Mouse (Mus musculus): ENCODE measurements at regions not wholly inside any gene's neighbourhood (a gene's known extent, or its start where the extent isn't known, plus 50 kb on each side); places are given as distances from the start of the nearest gene placed in this dataset.

DNA sequence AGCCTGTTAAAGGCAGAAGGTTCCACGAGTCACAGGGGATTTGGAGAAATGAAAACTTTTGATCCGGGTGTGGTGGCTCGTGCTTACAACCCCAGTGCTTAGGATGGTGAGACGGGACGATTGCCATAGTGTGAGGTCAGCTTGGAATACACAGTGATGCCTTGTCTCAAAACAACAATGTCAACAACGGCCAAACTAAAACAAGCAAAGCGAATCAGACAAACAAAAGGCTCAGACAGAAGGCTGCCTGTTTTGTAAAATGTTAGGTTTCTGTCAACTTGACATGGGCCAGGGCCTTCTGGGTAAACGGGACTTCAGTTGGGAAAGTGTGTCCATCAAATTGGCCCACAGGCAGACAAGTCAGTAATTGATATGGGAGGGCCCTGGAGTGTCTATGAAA is 201.6 kb downstream of the Etnk1 start:
- intact Hi-C loops (cut with DNase I; ENCODE audit: low total_unique reads) = no loop called here
- no peak for DNase-seq

DNA sequence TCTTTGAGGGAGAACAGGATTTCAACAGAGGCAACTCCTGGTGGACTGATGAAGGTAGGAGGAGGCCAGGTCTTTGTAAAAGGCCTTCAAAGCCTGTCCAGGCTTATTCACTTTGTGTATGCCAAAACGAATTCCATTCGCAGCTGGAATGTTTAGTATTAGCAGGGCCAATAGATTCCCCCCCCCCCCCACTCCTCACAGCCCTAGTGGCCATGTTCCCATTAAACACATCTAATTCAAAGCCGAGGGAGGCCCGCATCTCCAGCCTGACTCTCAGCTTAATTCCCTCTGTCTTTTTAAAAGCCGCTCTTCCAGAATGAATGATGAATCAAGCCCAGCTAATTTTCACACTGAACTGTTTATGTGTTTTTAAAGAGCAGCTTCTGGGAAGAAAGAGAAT is 205.5 kb downstream of the Etnk1 start:
- no peak for DNase-seq
- intact Hi-C loops (cut with DNase I; ENCODE audit: low total_unique reads) = no loop called here

DNA sequence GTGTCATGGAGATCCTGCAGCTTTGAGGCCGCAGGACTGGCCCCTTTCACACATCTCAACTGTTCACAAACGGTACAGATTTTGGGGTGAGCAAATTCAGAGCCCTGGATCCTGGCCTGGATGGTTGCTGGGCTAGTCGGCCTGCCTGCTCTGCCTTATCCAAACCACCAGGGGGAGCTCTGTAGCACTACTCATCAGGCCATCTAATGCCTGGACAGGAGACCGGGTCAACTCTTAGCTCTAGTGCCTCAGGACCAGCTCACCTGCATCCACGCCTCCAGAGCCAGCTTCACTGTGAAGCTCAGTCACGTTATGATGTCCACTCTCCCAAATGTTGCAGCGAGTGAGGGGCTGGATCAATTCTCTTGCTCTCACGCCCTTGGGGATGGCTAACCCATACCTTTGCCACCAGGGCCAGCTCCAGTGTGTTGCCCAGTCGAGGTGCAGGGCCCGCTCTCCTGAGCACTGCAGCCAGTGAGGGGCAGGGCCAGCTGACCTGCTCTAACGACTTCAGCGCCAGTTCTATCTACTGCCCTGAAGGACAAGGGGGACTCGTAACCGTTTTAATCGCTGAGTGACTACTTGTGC is 206.8 kb downstream of the Etnk1 start:
- peak; percentile 29 for DNase-seq
- intact Hi-C loops (cut with DNase I; ENCODE audit: low total_unique reads) = no loop called here

DNA sequence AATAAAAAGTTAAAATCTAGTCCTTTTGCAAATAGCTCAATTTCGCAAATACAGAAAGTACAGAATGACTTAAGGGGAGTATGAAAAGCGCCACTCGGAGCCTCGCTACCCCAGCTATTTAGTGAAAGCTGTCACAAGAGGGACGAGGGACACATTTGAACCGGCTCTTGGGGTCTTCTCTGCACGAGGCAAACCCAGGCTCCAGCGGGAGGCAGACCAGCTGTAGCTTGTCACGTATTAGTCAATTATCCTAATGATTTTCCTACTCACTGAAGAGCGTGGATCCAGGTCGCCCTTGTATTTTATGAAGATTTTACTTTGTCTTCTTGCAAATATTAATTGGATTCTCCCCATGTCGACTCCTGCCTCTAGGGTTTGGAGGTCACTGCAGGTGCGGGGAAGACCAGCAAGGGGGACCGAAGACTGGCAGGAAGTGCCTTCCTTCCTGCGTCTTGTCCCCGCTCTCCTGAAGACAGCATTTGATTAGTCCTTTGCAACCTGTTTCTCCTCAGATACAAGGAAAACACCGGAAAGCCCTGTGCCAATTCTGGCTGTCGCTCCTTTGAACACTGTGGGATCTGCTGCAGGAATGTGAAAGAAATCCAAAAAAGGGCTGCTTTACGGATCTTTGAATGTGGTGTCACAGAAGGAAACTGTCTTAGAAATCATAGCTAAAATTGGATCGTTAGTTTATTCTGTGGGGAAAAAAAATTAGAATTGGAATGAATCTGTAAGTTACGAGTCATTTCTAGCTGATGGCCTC is 209.1 kb downstream of the Etnk1 start:
- intact Hi-C loops (cut with DNase I; ENCODE audit: low total_unique reads) = no loop called here
- no peak for DNase-seq

DNA sequence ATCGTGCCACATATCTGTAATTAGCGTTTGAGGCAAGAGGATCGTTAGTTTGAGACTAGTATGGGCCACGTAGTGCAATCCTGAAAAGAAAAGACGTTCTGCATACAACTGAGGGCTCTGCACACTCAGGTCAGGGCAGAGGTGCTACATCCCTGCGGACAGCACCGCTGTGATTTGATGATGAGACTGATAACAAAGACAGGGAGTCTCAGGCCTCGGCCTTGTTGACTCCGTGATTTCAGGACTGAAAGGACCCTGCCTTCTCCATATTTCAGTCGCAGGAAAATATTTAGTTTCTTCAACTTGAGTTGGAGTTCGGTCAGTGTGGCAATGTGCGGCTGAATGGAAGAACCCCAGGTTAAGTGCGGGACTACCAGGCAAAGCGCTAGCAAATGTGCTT is 210.1 kb downstream of the Etnk1 start:
- intact Hi-C loops (cut with DNase I; ENCODE audit: low total_unique reads) = no loop called here

DNA sequence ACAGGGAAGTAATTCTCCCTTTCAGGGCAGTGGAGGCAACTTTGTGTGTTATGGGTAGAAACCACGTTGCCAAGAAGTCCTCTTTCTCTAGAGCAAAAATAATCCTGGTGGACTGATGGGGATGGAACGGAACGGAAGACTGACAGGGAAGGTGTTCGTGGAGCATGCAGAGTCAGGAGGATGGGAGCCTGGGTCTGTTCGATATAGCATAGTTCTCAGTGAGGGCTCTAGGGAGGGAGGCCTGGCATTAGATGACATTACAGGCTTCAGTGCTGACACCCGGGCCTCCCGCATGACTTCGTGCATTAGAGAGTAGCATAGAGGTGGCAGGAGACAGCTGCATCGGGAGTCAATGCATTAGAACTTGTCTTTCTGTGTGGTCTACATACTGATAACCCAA is 211.1 kb downstream of the Etnk1 start:
- intact Hi-C loops (cut with DNase I; ENCODE audit: low total_unique reads) = no loop called here
- DNase-seq = no peak

More for the DNA sequence above, 210.1 kb downstream of the Etnk1 start:
- no peak for DNase-seq

DNA sequence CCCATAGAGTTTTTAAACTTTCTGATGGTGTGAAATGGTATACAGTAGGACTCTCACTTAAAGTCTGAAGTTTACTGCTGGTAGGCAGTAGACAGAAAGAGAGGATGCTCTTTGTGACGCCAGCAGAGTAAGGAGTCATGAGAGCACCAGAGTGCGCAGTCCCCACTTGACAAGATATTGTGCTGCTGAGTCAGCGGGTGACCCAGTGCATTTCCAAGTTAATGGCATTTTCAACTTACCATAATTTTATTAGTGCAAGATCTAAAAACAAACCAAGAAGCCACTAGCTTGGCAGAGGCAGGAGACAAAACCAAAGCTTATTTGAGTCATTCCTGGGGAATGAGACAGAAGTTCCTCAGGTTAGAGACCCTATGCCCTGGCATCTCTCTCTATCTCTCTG is 213.5 kb downstream of the Etnk1 start:
- intact Hi-C loops (cut with DNase I; ENCODE audit: low total_unique reads) = no loop called here
- no peak for DNase-seq

DNA sequence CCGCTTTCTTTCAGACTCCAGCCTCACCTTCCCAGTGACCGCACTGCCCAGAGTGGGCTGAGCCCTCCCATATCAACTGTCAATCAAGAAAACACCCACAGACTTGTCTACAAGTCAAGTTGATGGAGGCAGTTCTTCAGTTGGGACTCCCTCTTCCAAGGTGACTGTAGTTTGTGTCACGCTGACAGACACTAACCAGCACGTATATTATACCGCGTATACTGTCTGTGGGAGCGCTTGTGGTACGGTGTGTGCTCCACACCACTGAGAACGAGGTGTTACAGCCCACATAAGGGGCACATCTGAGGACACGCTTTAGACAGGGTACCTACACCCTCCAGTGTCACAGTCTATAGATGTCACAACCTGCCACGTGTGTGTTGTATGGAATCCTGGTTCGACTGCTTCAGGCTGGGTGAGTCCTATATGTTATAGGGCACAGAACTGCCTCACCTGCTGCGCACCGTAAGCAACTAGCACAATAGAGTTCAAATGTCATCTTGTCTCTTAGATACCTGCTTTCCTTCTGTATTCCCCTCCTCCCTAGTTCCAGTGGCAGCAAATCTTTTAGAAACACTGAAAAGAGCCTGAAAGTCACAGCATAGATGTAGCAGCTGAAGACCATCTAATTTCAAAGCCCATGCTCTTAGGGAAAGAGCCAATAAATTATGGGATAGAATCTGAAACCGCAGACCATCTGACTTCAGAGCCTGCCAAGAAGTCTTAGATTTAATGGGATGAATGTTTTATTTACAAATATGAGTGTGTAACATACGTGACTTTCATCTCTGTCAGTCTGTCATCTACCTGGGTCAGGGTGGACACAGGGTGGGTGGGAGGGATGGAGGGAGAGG is 219.8 kb downstream of the Etnk1 start:
- intact Hi-C loops (cut with DNase I; ENCODE audit: low total_unique reads) = no loop called here
- no peak for DNase-seq

DNA sequence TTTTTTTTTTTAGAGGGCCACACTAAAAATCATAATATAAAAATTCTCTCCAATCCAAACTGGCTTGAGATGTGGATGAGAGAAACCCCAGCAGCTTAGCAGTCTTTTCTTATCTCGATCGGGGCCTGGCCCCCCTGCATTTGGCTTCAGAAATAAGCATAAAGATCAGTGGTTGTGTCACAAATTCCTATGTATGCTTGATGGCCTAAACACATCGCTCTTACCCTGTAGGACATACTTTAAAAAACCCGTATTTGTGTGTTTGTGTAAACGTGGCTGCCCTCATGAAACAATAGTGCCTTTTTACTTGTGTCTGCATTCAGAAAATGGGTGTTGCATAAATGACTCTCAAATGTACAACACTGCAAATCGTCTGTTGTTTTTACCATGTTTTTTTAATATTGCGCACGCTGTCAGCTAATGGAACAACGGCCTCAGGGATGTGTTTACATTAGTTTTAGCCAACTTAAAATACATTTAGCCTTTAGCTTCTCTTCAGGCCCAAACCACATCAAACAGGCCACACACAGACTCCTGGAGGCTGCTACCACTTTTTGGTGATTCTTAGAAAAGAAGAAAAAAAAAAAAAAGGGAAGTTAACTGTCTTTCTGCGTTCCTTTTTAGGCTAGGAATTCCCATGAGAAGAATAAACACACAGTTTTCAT is 226.7 kb downstream of the Etnk1 start:
- intact Hi-C loops (cut with DNase I; ENCODE audit: low total_unique reads) = no loop called here

DNA sequence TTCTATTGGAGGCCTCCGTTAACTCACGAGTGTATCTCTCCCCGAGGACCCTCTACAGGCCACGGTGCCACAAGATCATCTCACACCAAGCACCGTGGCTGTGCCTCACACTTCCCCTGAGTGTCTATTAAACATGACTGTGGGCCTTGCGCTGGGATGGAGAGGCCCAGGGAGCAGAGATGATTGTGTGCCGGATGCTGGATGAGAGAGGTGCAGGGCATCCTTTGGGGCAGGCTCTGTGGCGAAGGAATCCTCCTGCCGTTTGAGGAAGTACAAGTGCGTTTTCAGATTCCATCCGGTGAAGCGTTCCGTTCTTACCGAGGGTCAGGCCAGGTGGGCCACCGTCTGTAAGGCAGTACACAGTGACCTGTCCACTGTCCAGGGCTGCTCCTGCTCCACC is 227.4 kb downstream of the Etnk1 start:
- intact Hi-C loops (cut with DNase I; ENCODE audit: low total_unique reads) = no loop called here

More for the DNA sequence above, 226.7 kb downstream of the Etnk1 start:
- no peak for DNase-seq

DNA sequence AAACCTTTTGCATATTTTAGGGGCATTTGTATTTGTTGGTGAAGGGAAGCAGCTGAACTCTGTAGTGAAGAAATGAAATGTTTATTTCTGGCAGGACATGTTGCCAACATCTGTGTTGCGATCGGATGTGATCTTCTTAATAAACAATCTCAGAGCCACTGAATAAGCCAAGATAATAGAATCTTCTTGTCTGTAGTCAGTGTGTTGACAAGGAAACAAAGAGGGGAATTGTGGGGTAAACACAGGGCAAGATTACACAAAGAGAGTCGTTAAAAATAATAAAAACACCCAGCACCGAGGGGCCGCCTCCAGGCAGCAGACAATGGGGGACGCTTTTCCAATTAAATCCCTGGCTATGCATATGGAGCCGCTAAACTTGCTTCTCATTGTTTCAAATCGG is 234.4 kb downstream of the Etnk1 start:
- DNase-seq = no peak
- intact Hi-C loops (cut with DNase I; ENCODE audit: low total_unique reads) = no loop called here

More for the DNA sequence above, 227.4 kb downstream of the Etnk1 start:
- DNase-seq = no peak

DNA sequence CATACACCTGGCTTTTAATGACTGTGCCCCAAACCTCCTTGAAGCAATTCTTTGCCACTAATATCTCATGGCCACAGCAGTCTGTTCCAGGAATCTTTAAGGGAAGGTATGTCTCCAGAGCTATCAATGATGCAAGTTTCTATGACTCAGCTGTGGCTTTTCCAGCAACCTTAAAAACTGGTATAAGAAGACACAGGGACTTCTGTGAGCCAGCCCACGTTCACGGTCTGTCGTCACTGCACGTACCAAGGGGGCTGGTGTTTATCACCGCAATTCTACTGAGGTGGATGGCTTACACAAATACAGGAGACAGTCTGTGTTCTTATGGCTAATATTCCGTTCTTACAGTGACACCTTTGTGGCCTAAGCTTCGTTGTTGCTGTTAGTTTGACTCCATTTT is 234.9 kb downstream of the Etnk1 start:
- no peak for DNase-seq
- intact Hi-C loops (cut with DNase I; ENCODE audit: low total_unique reads) = no loop called here

DNA sequence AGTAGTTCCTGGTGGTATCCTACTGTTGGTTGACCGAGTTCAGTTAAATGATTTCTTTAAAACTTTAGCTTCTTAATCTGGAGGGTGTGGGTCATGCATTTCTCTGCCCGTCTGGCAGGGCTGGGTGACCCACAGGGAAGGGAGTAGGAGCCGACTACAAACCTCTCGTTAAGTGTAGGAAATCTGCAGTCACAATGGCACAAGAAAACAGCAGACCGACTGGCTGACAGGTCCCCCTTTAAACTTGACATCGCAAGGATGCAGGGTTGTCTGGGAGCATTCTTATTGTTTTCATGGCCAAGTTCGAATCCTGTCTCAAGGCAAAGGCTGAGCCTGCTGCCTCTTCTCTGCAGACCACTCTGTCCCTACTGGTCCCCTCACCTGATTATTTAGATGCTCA is 235.7 kb downstream of the Etnk1 start:
- intact Hi-C loops (cut with DNase I; ENCODE audit: low total_unique reads) = no loop called here
- DNase-seq = no peak

DNA sequence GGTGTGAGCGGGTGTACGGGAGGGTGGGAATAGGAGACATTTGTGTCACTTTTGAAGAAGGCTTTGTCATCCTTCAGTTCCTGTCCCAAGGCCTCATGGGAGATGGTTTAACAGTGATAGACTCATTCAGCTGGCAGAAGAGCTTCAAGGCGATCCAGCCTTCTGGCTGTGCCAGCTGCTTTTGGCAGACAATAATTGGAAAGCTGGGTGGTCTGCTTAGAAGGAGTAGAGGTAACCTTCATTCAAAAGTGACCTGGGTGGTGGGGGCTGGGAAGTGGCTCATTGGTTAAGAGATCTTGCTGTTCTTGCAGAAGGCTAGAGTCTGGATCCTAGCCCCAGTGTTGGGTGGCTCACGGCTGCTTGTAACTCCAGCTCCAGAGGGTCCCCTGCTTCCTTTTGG is 237.5 kb downstream of the Etnk1 start:
- intact Hi-C loops (cut with DNase I; ENCODE audit: low total_unique reads) = no loop called here
- DNase-seq = no peak

DNA sequence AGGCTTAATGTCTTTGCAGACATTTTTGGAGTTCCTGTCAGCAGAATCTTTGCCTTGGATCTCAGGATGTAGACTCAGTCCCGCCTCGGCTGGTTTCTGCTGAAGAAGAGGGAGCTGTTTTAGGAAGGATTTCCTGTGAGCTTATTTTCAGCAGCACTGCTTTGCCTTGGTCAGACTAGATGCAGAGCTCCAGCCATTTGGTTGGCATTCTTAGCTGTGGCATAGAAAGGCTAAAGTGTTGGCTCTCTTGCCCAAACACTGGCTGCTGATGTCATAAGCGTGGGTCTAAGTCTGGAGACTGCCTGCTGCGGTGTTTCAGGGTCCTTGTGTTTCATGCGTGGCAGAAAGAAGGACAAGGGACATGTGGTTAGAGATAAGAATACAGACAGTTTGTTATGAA is 245.0 kb downstream of the Etnk1 start:
- no peak for DNase-seq
- intact Hi-C loops (cut with DNase I; ENCODE audit: low total_unique reads) = no loop called here

DNA sequence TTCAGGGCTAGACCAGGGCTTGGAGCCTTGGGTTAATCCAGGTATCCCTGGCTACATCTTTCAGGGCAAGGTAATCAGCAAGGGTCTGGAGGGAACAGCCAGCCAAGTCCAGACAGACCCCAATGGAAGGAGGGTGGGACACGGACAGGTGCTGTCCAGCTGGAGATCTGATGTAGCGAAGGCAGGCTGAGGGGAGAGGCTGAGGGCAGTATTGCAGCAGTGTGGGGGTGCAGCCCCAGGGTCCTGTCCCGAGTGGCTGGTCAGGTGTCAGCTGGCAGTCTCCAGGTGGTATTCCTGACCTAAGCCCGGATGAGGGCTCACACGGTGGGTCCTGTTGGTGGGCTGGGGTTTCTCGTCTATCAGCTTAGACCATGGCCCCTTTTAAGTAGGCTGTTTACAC is 245.7 kb downstream of the Etnk1 start:
- intact Hi-C loops (cut with DNase I; ENCODE audit: low total_unique reads) = no loop called here
- no peak for DNase-seq

DNA sequence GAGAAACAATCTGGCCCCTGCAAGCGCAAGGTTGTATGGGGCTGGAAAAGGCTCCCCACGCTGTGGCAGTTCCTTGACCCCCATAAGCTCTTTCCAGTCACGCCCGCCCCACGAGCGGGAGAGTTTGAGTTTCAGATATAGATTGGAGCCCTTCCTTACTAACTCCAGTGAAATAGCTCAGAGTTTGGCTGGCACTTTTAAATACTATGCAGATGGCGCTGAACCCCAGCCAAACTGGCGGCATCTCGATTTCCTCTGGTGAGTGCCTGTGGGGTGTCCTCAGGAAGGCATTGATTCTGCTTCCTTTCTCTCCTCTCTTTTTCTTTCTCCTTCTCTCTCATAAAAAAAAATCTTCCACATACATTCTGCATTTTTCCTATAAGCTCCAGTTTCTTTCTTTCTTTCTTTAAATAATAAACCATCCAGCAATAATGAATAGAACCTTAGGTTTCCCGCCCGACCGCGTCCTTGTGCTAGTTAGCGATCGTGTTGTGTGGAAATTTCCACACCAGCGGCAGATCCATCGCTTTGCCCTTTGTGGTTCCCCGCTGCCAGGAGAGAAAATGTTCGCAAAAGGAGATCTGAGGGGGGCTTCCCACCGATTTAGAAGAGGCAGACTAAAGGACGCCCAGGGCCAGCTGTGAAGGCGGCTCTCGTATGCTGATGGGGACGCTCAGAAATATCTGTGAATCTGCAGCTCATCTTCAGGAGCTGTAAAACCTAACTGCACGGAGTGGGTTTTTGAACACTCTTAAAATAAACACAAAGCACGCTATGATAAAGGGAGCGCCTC is 247.8 kb downstream of the Etnk1 start:
- no peak for DNase-seq
- intact Hi-C loops (cut with DNase I; ENCODE audit: low total_unique reads) = no loop called here

DNA sequence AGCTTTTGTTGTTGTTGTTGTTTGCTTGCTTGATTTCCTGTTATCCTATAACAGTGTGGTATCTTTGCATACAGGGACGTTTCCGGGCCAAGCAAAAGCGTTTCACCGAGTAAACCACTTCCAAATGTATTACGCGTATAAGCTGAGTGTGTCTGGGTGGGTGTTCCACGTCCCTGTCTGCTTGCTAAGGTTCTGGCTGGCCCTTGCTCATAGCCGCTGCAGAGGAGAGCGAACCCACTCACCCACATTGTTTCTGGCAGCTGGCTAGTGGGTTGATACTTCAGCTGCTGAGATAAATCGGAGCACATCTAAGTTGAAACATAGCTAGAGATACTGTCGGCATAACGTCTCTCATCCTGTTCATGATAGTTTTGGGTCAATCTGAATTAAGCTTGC is 248.4 kb downstream of the Etnk1 start:
- intact Hi-C loops (cut with DNase I; ENCODE audit: low total_unique reads) = no loop called here
- no peak for DNase-seq

DNA sequence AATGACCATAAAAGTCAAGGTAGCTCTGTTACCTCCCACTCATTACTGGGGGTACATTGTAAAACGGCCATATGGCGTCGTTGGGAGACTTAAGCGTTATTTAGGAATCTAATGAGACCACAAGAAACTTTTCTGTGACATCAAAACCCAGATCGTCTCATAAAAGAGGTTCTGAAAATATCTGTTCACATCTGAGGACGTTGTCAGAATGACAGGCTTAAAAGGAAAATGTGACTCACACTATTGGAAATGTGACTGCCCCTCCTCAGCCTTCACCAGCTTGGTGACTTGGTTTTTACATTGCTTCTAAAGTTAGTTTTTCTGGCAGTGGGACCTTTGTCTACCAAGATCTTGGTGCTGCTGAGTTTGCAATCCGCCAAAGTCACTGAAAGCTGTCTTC is 252.9 kb downstream of the Etnk1 start:
- no peak for DNase-seq
- intact Hi-C loops (cut with DNase I; ENCODE audit: low total_unique reads) = no loop called here
